Mouse (Mus musculus) cerebellum, adult 11-12 months (tissue): ENCODE measurements around the gene Hsd17b1.
A peak's percentile ranks its signal among the peaks of the same experiment; 100 is the strongest.

Experiments used
- DNase-seq: peaks from one replicate; pipeline ENCODE4 v3.0.0; 2022

Gene Hsd17b1

DNA sequence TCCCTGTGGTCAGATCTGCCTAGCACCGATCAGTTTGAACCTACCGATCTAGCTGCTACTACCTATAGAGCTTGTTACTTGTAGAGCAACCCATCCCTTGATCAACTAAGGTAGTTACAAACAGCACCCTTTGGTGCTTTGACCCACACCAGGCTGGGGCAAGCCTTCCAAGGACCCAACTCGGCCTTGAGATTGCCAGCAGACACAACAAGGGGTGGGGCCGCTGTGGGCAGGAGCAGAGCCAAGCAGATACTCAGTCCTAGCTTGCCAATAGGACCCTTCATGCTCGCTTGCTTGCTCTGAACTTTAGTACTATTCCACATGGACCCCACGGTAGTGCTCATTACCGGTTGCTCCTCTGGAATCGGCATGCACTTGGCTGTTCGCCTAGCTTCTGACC is at the start of gene Hsd17b1:
TSS of gene Hsd17b1 (plus strand) at position 291 of the 400 bp plus-strand sequence.
- DNase-seq, result no peak

DNA sequence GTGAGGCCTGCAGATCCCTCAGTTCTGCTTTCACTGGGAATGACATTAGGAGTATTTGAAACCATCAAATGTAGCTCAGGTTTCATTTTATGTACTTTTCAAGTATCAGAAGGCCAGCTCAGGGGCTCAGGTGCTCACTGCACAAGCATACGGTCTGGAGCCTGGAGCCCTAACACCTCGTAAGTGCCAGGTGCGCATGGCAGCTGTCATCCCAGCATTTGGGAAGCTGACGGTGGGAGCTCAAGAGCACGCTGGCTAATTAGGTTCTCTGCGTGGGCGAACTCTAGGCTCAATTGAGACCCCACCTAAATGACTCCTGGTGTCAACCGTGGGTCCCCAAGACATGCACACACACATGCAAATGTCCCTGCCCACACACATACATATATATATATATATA is 48.9 kb upstream of the Hsd17b1 start:
- DNase-seq, result peak; percentile 60

DNA sequence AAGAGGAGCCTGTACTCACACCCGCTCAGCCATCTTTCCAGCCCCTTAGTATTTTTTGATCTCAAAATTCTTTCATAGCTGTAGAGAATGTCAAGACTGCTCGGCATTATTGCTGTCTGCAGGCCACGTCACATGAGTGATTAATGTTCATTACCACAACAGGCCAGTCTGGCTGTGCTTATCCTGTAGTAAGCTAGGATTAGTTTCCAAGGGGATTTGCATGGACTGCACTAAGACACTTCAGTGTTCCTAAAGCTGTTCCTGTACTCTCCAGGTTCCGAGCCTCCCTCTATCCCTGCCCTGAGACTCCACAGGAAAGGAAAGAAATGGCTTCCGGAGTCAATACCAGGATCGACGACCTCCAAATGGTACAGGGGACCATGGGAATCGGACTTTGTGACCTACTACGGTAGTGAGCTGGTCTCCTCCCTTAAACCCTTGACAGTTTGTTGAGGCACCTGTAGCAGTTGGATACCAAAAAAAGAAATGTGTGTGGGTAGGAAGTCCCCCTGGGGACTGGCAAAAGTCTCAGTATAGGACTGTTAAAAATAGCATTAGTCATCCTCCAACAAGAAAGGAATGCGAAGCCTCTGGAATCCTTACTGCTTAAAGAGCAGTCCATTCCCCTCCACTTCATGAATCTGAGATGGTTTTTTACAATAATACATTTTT is 47.9 kb upstream of the Hsd17b1 start:
- no peak for DNase-seq

DNA sequence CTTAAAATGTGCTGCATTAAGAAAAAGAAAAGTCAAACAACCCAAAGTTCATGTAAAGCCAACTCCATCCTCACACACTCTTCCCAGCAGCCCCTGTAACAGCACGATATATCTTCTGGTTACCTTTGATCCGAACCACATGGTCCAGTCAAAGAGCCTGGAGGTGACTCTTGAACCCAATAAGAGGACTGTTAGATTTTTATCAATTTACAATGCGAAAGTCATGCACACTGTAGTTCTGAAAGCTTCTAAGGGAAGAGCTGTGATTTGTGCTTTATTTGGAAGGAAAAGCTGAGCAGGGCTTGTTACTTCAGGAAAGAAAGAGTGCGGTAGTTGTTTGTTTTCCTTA is 47.4 kb upstream of the Hsd17b1 start:
- DNase-seq, result no peak

DNA sequence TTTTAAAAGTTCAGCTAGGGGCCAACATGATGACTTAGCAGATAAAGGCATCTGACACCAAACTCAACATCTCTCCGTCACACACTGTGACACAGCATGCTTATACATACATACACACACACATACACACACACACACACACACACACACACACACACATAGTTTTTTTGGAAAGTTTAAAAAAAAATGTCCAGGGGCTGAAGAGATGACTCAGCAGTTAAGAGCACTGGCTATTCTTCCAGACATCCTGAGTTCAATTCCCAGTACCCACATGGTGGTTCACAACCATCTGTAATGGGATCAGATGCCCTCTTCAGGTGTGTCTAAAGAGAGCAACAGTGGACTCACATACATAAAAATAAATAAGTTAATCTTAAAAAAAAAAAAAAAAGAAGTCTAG is 46.7 kb upstream of the Hsd17b1 start:
- no peak for DNase-seq

DNA sequence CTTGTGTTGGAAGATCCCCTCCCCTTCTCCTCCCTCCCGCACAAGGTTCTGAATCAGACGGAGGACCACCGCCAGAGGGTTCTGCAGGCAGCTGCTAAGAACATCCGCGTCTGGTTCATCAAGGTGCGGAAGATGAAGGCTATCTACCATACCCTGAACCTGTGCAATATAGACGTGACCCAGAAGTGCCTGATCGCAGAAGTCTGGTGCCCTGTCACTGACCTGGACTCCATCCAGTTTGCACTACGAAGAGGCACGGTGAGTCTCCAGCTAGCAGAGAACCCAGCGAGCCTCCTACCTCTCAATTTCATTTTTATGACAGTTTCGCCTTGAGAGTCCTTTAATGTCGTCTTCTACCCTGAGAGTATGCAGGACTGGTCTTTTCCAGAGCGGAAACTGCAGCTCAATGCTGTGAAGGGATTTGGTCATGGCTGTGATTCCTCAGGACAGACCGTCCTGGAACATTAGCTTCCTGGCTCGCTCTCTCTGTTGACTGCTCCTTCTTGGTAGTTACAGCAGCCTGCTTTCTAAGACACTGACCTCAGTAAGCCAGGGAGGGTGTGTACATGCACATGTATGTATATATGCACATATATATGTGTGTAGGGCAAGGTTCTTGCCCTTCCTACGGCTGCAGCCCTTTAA is 44.2 kb upstream of the Hsd17b1 start:
- DNase-seq, result no peak

DNA sequence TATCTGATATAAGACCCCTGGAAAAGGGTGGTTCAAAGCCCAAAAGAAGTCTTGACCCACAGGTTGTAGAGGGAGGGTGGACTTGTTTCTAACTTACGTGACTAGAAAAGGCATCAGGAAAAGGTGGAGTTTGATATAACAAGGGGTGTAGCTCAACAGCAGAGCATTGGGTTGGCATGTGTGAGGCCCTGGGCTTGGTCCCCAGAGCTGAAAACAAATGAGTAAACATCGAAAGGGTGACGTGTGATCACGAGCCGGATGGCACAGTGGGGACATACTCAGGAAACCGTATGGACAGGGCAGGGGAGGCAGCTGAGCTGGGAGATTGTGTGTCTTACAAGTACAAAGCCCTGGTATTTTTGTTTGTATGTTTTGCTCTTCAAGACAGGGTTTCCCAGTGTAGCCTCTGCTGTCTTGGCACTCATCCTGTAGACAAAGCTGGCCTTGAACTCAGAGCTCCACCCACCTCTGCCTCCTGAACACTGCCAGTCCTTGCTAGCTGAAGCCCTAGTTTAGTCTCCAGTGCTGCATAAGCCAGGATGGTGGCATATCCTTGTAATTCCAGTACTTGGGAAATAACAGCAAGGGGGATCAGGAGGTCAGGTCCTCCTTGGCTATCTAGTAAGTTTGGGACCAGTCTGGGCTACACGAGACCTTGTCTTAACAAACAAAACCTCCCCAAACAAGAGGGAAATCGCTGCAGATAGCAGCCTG is 43.4 kb upstream of the Hsd17b1 start:
- no peak for DNase-seq

DNA sequence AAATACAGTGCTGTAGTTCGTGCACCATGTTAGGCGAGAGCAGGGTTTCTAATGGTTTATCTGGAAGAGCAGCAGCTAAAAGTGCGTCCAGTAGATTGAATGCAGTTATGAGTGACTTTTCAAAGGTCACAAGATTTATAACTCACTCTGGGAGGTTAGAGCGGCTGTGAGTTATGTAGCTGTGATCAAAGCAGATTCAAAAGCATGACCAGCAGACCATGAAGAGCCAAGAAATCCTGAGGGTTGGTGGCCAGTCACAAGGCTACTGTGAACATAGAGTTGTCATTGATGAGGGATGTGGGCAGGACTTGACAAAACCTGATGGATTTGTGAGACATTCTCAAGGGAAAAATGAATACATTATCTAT is 42.9 kb upstream of the Hsd17b1 start:
- DNase-seq, result no peak

DNA sequence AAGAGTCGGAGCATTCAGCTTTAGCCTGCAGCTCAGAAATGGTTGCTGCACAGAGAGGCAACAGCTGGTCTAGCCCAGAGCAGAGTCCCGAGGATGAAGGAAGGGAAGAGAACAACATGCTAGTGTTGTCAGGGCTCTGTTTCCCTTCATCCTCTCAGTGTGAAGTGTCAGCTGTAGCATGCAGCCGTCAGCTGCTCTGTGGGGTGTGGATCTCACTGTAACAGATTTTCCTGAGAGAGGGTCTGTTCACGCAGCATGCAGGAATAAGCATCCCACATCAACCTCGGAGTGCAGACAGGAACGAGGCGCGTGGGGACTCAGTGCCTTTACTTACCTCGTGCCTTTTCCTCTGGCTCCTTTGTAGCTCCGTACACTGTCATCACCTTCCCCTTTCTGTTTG is 40.4 kb upstream of the Hsd17b1 start:
- no peak for DNase-seq

DNA sequence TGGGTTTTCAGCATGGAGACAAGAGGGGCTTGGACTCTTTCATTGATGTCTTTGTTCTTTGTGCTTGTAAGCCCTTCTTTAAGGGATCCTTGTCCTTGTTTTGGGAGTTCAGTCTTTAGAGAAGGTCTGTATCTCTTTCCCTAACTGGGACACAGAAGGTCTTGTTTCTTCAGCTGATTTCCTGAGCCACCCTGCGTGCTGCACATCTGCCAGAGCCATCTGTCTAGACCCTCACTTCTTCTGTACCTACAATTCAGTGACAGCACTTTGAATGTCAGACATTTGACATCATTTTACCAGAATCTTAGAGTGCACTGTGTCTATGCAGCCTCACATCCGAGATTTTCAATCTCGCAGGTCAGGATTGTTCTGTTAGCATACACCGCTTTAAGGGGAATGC is 32.4 kb upstream of the Hsd17b1 start:
- no peak for DNase-seq

DNA sequence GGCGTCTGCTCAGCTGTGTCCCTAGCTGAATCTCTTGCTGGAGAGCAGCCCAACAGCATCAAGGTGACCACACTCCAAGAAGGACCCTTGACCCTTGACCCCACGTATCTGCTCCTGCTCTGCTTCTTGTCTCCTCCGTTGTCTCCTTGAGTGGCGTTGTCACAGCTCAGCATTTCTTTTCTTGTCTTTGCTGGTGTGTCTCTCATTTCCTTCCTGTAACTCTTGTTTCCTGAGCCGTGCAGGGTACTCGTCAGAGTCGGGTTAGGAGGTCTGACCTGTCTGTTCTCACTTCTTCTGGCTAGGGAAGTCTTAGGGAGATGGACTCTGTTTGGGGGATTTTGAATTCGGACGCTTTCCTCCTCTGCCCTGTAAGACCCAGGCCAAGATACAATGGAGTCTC is 31.8 kb upstream of the Hsd17b1 start:
- DNase-seq, result no peak

DNA sequence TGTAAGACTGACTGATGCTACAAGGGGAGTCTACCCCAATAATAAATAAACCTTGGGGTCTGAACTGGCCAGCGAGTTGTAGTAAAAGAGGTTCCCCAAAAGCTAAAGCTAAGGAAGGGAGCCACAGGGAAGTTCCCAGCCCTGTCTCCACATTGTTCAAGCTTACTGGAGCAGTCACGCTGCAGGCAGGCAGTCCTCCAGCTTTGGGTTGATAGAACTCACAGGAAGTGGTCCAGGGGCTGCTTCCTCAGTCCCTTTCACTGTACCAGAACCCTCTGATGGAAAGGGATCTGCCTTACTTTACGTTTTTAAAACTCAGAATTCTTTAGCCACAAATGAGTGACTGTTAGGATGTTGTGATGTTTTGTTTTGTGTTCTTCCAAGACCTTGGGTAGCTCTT is 30.7 kb upstream of the Hsd17b1 start:
- no peak for DNase-seq

DNA sequence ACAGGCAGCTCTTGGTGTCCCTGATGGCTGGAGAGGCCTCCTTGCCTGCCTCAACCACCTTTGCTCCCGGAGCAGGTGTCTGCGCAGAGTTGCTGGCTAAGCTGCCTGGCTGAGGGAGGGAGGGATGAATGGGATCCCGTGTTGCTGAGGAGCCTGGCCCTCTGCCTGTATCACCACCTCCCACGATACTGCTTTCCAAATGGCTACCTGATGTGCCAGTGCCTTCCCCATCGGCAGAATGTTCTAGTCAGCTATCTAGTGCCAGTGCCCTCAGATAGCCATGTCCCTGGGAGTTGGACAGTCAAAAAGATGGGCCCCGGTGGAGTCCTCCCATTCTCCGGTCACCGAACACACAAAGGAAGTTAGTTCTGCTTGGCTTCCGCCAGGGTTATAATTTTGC is 27.9 kb upstream of the Hsd17b1 start:
- DNase-seq, result peak; percentile 84

DNA sequence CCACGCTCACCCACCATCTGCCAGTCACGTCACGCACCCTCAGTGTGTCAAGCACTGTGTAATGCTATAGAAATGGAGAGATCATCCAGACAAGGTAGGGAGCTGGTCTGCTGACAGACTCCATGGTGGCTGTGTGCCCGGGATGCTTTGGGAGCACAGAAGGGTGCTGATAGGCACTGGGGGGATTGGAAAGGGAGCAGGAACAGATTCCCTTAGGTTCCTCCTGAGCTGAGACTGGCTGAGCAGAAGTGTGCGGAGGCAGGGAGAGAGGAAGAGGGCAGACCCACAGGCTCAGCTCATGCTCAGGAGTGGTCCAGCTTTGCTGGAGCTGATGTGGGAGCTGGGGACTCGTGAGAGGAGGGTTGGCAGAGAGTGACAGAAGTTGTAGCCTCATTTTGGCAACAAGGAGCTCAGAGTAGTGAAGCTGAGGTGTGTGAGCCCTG is 27.1 kb upstream of the Hsd17b1 start:
- peak; percentile 62 for DNase-seq

DNA sequence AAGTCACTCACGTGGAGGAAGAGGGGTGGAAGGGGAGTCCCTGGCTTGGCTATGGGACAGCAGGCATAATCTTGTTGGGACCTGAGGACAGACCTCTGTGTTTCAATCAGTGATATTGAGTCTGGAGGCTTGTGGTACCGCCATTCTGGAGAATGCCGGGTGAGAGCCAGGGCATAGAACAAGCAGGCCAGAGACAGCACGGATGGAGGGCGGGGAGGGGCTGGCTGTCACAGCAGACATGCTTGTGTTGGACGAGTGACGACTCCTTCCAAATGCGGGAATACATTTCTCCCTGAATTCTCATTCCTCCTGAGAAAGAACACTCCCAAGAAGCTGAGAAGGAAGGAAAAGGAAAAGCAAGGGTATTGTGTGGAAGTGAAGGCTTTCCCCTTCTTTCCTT is 26.6 kb upstream of the Hsd17b1 start:
- DNase-seq, result no peak

DNA sequence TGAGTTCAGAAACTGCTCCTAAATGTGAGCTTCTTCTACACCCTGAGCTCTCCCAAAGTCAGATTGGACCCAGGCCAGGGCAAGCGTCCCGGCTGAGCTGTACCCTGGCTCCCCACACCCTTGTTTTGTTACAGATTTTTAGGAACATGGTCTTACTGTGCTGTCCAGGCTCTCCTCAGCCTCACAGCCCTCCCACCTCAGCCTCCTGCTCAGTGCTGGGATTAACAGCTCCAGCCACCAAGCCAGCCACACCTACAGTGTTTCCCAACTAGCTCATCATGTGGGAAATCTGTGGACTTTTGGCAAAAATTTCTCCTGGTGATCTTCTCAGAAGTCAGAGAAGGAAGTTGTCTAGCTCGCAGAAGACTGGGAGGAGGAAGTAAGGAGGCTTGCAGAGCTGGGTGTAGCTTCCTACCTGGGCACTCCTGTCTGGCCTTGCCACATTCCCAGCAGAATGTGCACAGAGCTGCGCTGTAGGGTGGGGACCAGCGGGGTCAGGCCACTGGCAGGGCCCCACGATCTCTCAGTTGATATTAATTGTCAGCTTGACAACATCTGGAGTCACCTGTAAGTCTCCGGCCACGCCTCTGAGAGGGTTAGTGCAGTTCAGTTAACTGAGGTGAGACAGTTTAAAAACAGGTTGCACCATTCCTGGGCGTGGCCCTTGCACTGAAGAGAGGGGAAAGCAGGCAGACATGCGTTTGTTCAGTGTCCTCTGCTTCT is 25.3 kb upstream of the Hsd17b1 start:
- DNase-seq, result no peak

DNA sequence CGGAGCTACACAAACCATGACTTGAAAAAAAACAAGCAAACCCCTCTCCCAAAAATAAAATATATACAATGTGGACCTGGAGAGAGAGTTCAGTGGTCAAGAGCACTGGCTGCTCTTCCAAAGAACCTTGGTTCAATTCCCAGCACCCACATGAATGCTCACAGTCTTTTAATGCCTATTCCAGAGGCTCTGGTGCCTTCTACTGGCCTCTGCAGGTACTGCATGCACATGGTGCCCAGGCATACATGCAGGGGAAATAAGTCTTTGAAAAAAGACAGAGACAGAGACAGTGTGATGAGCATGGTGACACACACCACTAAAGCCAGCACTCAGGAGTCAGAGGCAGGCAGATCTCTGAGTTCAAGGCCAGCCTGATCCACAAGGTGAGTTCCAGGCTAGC is 24.2 kb upstream of the Hsd17b1 start:
- no peak for DNase-seq

DNA sequence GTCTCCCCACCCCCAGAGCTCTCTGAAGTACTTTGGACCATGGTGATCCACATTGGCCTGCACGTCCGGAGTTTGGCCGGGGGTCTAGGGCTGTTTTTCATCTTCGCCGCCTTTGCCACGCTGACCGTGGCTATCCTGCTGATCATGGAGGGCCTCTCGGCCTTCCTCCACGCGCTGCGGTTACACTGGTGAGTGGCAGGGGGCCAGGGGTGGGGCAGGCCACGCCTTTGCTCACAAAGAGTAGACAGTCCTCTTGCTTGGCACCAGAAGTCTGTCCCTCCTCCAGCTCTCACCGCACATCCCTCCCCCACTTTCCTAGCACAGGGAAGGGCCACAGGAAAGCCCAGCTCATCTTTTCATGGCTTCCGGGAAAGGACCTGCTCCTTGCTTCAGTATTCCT is 22.8 kb upstream of the Hsd17b1 start:
- DNase-seq, result peak; percentile 38

DNA sequence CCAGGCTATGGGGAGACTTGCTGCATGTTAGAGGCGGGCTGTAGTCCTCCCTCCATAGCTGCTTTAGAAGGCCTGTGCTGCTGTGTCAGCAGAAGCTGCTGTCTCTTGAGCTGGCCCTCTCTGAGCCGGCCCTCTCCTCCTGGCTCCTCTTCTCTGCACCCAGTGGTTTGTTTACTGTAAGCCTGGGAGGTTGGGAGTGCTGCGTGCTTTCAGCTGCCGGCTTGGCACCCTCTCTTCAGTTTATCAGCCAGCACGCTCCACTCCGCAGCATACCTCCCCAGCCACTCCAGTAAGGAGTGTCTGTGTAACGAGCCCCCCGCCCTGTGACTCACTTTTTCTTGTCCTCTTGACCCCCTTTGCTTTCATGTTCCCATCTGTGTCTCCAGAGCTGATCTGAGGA is 21.3 kb upstream of the Hsd17b1 start:
- DNase-seq, result no peak

DNA sequence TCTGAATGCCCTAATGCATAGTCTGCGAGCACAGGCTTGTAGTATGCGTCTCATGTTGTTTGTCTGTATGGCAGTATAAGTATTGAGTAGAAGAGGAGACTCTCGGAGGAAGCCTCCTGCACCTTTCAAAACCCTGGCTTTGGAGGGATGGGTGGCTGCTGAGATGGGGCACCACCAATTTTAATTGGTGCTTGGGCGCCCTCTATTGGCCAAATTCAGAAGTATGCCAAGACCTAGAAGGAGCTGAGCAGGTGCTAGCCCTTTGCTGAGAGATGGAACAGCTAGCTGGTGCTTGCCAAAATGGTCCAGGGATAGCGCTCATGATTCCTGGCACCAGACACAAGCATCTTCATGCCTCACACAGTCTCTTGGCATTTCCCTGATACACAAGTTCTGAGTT is 20.4 kb upstream of the Hsd17b1 start:
- peak; percentile 87 for DNase-seq

DNA sequence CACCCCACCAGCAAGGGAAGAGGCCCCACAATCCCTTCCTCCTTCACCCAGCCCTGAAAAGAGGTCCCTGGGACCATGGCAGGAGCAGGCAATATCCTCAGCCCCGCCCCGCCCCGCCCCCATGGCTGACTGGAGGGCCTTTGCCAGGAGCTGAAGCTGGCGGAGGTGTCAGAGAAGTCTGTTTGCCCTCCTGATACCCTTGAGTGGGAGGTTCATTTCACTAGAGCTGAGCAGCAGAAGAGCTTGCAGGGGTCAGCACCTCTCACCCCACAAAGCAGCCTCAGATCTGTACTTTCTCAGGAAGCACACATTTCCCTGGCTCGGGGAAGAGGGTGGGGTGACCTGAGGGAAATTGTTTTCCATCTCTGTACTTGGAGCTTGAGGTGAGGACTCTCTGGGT is 19.5 kb upstream of the Hsd17b1 start:
- no peak for DNase-seq

DNA sequence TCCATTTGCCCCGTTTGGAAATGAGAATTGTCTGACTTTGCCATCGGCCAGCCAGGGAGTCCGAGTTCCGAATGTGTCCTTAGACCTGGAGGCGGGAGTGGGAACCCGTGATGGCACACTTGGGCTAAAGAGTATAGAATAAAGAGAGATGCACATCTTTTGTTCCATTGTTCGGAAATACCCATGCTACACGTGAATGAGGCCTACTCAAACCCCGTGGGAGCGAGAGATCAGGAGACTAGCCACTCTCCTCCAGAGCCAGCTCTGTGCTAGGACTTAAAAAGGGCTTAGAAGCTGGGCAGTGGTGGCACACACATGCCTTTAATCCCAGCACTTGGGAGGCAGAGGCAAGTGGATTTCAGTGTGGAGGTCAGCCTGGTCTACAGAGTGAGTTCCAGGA is 18.7 kb upstream of the Hsd17b1 start:
- DNase-seq, result no peak

DNA sequence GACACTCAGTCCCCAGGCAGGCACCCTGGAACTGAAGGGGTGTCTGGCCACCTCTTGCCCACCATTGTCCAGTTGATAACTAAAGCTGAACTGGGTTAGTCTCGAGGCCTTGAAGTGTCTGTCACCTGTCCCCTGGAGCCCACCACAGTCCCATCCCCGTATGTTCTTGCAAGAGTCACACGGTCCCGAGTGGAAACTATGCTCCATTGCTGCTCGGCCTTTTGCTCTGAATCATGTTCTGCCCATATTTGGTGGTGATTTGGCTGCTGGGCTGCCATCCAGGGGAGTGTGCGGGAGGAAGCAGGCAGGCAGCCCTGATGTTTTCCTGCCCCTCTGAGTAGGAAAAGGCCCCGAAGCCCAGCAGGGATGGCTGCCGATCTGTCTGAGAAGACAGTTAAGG is 18.1 kb upstream of the Hsd17b1 start:
- peak; percentile 57 for DNase-seq

DNA sequence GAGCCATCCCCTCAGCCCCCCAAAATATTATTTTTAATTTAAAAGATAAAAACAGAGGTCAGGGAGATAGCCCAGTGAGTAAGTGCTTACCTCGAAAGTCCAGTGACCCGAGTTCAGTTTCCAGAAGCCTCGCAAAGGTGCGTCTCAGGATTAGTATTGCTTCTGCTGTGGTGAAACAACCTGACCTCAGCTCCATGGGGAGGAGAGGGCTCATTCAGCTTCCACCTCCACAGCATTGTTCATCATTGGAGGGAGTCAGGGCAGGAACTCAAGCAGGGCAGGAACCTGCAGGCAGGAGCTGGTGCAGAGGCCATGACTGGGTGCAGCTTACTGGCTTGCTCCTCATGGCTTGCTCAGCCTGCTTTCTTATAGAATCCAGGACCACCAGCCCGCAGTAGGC is 17.2 kb upstream of the Hsd17b1 start:
- peak; percentile 22 for DNase-seq
